Mouse (Mus musculus) testis, adult 2 months (tissue): Measurements from ENCODE around the gene Cdc14a.

Source experiments
- CTCF ChIP-seq: fragments of 200-500 bp; IDR thresholded peaks from 2 replicates; pipeline ENCODE4 v1.5.1; 2012; ENCODE audit warnings: low read depth, mild to moderate bottlenecking, inconsistent platforms, low read length, moderate library complexity; ENCODE audit not compliant: control insufficient read depth, insufficient read depth, insufficient replicate concordance
- POLR2A ChIP-seq: fragments of 200-500 bp; IDR thresholded peaks from 2 replicates; pipeline ENCODE4 v1.6.1; 2012; ENCODE audit warnings: low read depth, mild to moderate bottlenecking, inconsistent platforms, low read length, moderate library complexity; ENCODE audit not compliant: control insufficient read depth

GRCm38 (mm10) chr3:116380319-116380718 lies 43.5 kb downstream of the Cdc14a start:
- TF ChIP-seq CTCF: no peak
- TF ChIP-seq POLR2A: no peak
